Mouse (Mus musculus) kidney, embryonic 14.5 days (tissue): ENCODE data around the gene Cfap70. TPM values are rescaled to one million over a fixed set of nuclear protein-coding genes. Genes with fewer than 3 reads are reported as not detected.

ENCODE experiments used
- ATAC-seq: fragments of 200-750 bp; cut with Nextera tagmentation; 2 replicates; pipeline ENCODE4 v1.8.0; 2017; ENCODE audit warnings: moderate number of reproducible peaks, mild to moderate bottlenecking, moderate TSS enrichment, moderate library complexity; ENCODE audit not compliant: low FRiP score, low TSS enrichment
- H3K27ac ChIP-seq: fragments of 300-500 bp; sonication (generic); 2 replicates; pipeline ENCODE4 v1.5.1; 2014; ENCODE audit warnings: low read depth, mild to moderate bottlenecking, low read length, moderate library complexity, mixed read lengths
- H3K27me3 ChIP-seq: fragments of 300-500 bp; sonication (generic); 2 replicates; pipeline ENCODE4 v1.6.1; 2014; ENCODE audit warnings: mild to moderate bottlenecking, low read length; ENCODE audit not compliant: control insufficient read depth, insufficient read depth
- H3K36me3 ChIP-seq: fragments of 300-500 bp; sonication (generic); 2 replicates; pipeline ENCODE4 v1.6.1; 2014; ENCODE audit warnings: low read length, mixed read lengths; ENCODE audit not compliant: control insufficient read depth, insufficient read depth
- H3K4me1 ChIP-seq: fragments of 300-500 bp; sonication (generic); 2 replicates; pipeline ENCODE4 v1.6.1; 2014; ENCODE audit warnings: low read length, mixed read lengths; ENCODE audit not compliant: control insufficient read depth, insufficient read depth
- H3K4me2 ChIP-seq: fragments of 300-500 bp; sonication (generic); replicated peaks from 2 replicates; pipeline ENCODE4 v1.6.1; 2014; ENCODE audit warnings: low read depth, mild to moderate bottlenecking, low read length
- H3K4me3 ChIP-seq: fragments of 300-500 bp; sonication (generic); 2 replicates; pipeline ENCODE4 v1.5.1; 2014; ENCODE audit warnings: mild to moderate bottlenecking, low read length
- H3K9ac ChIP-seq: fragments of 300-500 bp; sonication (generic); 2 replicates; pipeline ENCODE4 v1.6.1; 2014; ENCODE audit warnings: low read depth, mild to moderate bottlenecking, low read length, moderate library complexity
- H3K9me3 ChIP-seq: fragments of 300-500 bp; sonication (generic); 2 replicates; pipeline ENCODE4 v1.6.1; 2016; ENCODE audit warnings: low read length; ENCODE audit not compliant: control insufficient read depth
- WGBS: fragments of 180-500 bp; shearing (Covaris S2); extraction: QIAGEN DNeasy Blood & Tissue Kit; methylation state at CpG from one replicate; pipeline ENCODE4 v1.1.7; 2014; 5-methylcytosine and 5-hydroxymethylcytosine counted together
- polyA plus RNA-seq: library from polyadenylated mRNA; unstranded; fragments of >200 nt; fragmentation: Nextera tagmentation; extraction: Ambion mirVana; gene quantifications from 2 replicates; pipeline ENCODE4 v1.2.1, GENCODE M21; 2014

Gene Cfap70
- polyA plus RNA-seq, 1 experiment from 2014 or later, result 0.72 TPM

DNA sequence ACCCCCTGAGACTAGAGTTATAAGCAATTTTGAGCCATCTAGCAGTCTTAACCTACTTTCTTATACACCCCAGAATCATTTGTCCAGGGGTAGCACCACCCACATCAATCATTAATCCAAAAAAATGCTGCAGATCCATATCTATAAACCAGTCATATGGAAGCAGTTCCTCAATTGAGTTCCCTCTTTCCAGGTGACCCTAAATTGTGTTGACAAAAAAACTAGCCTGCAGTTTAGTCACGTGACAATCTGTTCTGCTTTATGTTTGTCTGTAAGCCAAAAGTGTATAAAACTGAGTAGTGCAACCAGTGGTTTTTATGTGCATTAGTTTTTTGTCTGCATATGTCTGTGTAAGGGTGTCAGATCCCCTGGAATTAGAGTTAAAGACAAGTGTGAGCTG lies 80.2 kb downstream of the Cfap70 start:
- Histone ChIP-seq H3K36me3 (peaks cover 42% of the 10 kb centered on the region), H3K9ac (no peak overlapping the region)

GRCm38 (mm10) chr14:20370798-20371197 lies 81.2 kb downstream of the Cfap70 start:
- 87% methylated on average over 7 of the region's 7 CpGs for WGBS
- Histone ChIP-seq H3K9ac (no peak overlapping the region), H3K4me3 (no peak overlapping the region), H3K27ac (no peak overlapping the region), H3K36me3 (peaks cover 39% of the 10 kb centered on the region), H3K9me3 (no peaks in the 10 kb centered on the region), H3K4me1 (no peaks in the 10 kb centered on the region), H3K27me3 (no peaks in the 10 kb centered on the region), H3K4me2 (no peak overlapping the region)
- no peak for ATAC-seq

More for the DNA sequence above, 80.2 kb downstream of the Cfap70 start:
- Histone ChIP-seq H3K9me3 (no peaks in the 10 kb centered on the region), H3K27ac (no peak overlapping the region), H3K27me3 (no peaks in the 10 kb centered on the region), H3K4me2 (no peak overlapping the region), H3K4me1 (no peaks in the 10 kb centered on the region), H3K4me3 (no peak overlapping the region)
- 83% methylated on average over 1 of the region's 1 CpGs for WGBS
- ATAC-seq, result no peak

GRCm38 (mm10) chr14:20368271-20368670 lies 83.8 kb downstream of the Cfap70 start:
- H3K9me3 ChIP-seq, result no peaks in the 10 kb centered on the region
- H3K27ac ChIP-seq, result no peak overlapping the region
- no peak overlapping the region for H3K4me3 ChIP-seq
- H3K27me3 ChIP-seq, result no peaks in the 10 kb centered on the region
- WGBS, result 92% methylated on average over 3 of the region's 3 CpGs
- ATAC-seq, result no peak
- no peaks in the 10 kb centered on the region for H3K4me1 ChIP-seq
- H3K9ac ChIP-seq, result no peak overlapping the region
- no peak overlapping the region for H3K4me2 ChIP-seq
- peaks cover 50% of the 10 kb centered on the region for H3K36me3 ChIP-seq

- Histone ChIP-seq H3K9me3 (no peaks in the 10 kb centered on the region), H3K27me3 (no peaks in the 10 kb centered on the region), H3K36me3 (peaks cover 78% of the 10 kb centered on the region), H3K4me1 (no peaks in the 10 kb centered on the region), H3K27ac (no peak overlapping the region), H3K9ac (no peak overlapping the region), H3K4me3 (no peak overlapping the region), H3K4me2 (no peak overlapping the region)
- 95% methylated on average over 4 of the region's 4 CpGs for WGBS
- ATAC-seq, result no peak
These were observed 88.8 kb downstream of the Cfap70 start for GRCm38 (mm10) chr14:20363230-20363629.

- peak within 1 kb of the TSS; percentile 77 for H3K4me2 ChIP-seq
- peak within 1 kb of the TSS; percentile 83 for H3K27ac ChIP-seq
- peaks cover 4% of the 10 kb centered on the region; the same call in 1 of the 2 replicates for H3K4me1 ChIP-seq
- peak within 1 kb of the TSS; percentile 72 for H3K4me3 ChIP-seq
- no peaks in the 10 kb centered on the region for H3K9me3 ChIP-seq
- H3K9ac ChIP-seq, result peak within 1 kb of the TSS; percentile 87
- H3K27me3 ChIP-seq, result no peaks in the 10 kb centered on the region
- peaks cover 21% of the 10 kb centered on the region for H3K36me3 ChIP-seq
- WGBS, result 0% methylated on average over 40 of the region's 42 CpGs
- ATAC-seq, result peak; percentile 98
These were observed 104.0 kb downstream of the Cfap70 start, which contains the start of the genes Ecd and Fam149b for GRCm38 (mm10) chr14:20347991-20348541. TSS of gene Ecd (minus strand) at chr14:20348121. TSS of gene Fam149b (plus strand) at chr14:20348162.

DNA sequence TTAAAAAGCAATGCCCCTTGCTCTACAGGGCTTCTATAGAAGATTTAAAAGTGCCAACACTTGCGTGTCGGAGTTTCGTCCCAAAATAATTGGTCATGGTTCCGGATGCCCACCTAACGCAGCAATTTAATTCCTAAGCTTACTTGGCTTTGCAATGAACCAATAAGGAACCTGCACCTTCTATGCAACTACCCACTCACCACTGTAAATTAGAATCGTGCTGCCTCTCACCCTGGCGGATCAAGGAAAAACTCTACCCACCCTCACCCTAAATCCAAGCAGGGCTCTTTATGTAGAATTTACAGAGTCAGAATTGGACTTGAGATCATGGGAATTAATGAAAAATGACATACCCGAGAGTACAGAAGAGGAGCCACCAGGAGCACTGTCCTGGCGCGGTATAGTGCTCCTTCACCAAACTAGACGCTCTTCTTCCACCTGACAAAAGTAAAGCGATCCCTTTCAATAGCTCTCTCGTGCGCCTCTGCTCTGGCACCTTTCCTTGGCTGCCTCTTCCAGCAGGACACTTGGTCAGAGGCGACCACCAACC lies 104.5 kb downstream of the Cfap70 start:
- Histone ChIP-seq H3K36me3 (peaks cover 15% of the 10 kb centered on the region), H3K27me3 (no peaks in the 10 kb centered on the region), H3K9me3 (no peaks in the 10 kb centered on the region), H3K4me2 (peak overlapping the region; percentile 55), H3K27ac (peak overlapping the region; percentile 71), H3K4me3 (peak overlapping the region; percentile 72), H3K9ac (peak overlapping the region; percentile 87), H3K4me1 (peaks cover 4% of the 10 kb centered on the region; the same call in 1 of the 2 replicates)
- 2% methylated on average over 15 of the region's 15 CpGs for WGBS
- peak; percentile 17; the same call in 1 of the 2 replicates for ATAC-seq

DNA sequence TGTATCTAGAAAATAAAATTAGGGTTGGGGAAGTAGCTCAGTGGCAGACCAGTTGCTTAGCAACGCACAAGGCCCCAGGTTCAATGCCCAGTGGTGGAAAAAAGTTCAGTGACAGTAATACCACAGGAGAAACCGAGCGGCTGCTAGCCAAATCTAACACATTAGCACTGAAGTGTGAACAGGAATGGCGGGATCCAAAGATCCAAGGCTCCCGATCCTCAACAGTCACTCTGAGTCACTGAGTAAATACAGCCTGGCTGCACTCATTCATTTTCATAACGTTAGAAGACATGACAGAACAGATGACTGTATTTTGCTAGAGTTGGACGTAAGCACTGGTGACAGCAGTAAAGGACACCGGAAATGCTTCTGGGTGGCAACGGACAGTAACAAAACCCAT lies 106.1 kb downstream of the Cfap70 start:
- Histone ChIP-seq H3K4me1 (peaks cover 4% of the 10 kb centered on the region; the same call in 1 of the 2 replicates), H3K9ac (no peak overlapping the region), H3K27ac (no peak overlapping the region), H3K4me3 (no peak overlapping the region), H3K27me3 (no peaks in the 10 kb centered on the region), H3K4me2 (no peak overlapping the region), H3K9me3 (no peaks in the 10 kb centered on the region), H3K36me3 (peaks cover 17% of the 10 kb centered on the region)
- whole genome bisulfite sequencing, result 85% methylated on average over 9 of the region's 9 CpGs
- no peak for ATAC-seq

Other genes with a start within 250 kb of the Cfap70 start
- gene Kcnk16, start 183.0 kb downstream of the Cfap70 start, polyA plus RNA-seq, result not detected in 2 replicates
- gene Nudt13, start 157.5 kb downstream of the Cfap70 start, polyA plus RNA-seq, result 13.1 and 18.4 TPM in 2 replicates
- 49.6 and 66.1 TPM in 2 replicates for gene Ecd, start 104.1 kb downstream of the Cfap70 start, polyA plus RNA-seq
- gene Fam149b, start 104.1 kb downstream of the Cfap70 start, polyA plus RNA-seq, result 33.0 and 44.4 TPM in 2 replicates
- gene Dnajc9, start 63.3 kb downstream of the Cfap70 start, polyA plus RNA-seq, result 137 and 153 TPM in 2 replicates
- gene Mrps16, start 58.6 kb downstream of the Cfap70 start, polyA plus RNA-seq, result 96.3 and 110 TPM in 2 replicates
- 29.4 and 33.7 TPM in 2 replicates for gene Anxa7, start 27.9 kb upstream of the Cfap70 start, polyA plus RNA-seq
- 1.0 and 2.0 TPM in 2 replicates for gene Mss51, start 44.7 kb upstream of the Cfap70 start, polyA plus RNA-seq
- 57.3 and 65.0 TPM in 2 replicates for gene Ppp3cb, start 94.3 kb upstream of the Cfap70 start, polyA plus RNA-seq
- gene Usp54, start 188.8 kb upstream of the Cfap70 start, polyA plus RNA-seq, result 4.8 and 10.3 TPM in 2 replicates
- 1.4 and 1.6 TPM in 2 replicates for gene Myoz1, start 204.3 kb upstream of the Cfap70 start, polyA plus RNA-seq
- 0.24 and 0.26 TPM in 2 replicates for gene Synpo2l, start 216.1 kb upstream of the Cfap70 start, polyA plus RNA-seq
- gene Sec24c, start 222.1 kb upstream of the Cfap70 start, polyA plus RNA-seq, result 47.7 and 93.8 TPM in 2 replicates
- 15.1 and 19.9 TPM in 2 replicates for gene Fut11, start 242.7 kb upstream of the Cfap70 start, polyA plus RNA-seq